Mouse (Mus musculus): ENCODE results near the gene Atp8b3. TPM values are rescaled to one million over a fixed set of nuclear protein-coding genes. Genes with fewer than 3 reads are reported as not detected.
A peak's percentile ranks its signal among the peaks of the same experiment; 100 is the strongest.

Gene Atp8b3
- polyA plus RNA-seq, 1 experiment from 2014 or later = not detected

GRCm38 (mm10) chr10:80561116-80561944, 22.4 kb upstream of the Atp8b3 start, which contains the start of gene Rexo1:
Rexo1 (minus strand) TSS chr10:80561560.
- Histone ChIP-seq H3K27ac (ENCODE audit: low read depth) (peak within 1 kb of the TSS; percentile 95), H3K9ac (replicated peaks) (peak within 1 kb of the TSS; percentile 99), H3K9me3 (ENCODE audit: low read length) (no peaks in the 10 kb centered on the region), H3K27me3 (ENCODE audit: insufficient read depth, low read length) (no peaks in the 10 kb centered on the region), H3K36me3 (replicated peaks; ENCODE audit: insufficient read depth, low read length) (0 out of 2 replicates have a peak, but pooled peaks cover 4% of the 10 kb centered on the region), H3K4me1 (ENCODE audit: insufficient read depth) (peaks cover 35% of the 10 kb centered on the region), H3K4me2 (ENCODE audit: low read depth, low read length) (peak within 1 kb of the TSS; percentile 72), H3K4me3 (ENCODE audit: low read depth, low read length) (peak within 1 kb of the TSS; percentile 100)
- under 1% methylated on average over 72 of the region's 72 CpGs for WGBS (ENCODE audit: insufficient replicate concordance)
- TF ChIP-seq CTCF (IDR thresholded peaks at IDR 0.05; ENCODE audit: low read depth) (peak; percentile 92), EP300 (IDR thresholded peaks at IDR 0.05; ENCODE audit: low read depth) (peak; percentile 82)
- peak; percentile 95 for DNase-seq
- ATAC-seq = peak; percentile 85

GRCm38 (mm10) chr10:80560621-80561020, 21.7 kb upstream of the Atp8b3 start:
- 1% methylated on average over 13 of the region's 13 CpGs for WGBS (ENCODE audit: insufficient replicate concordance)
- no peak for TF ChIP-seq EP300 (IDR thresholded peaks at IDR 0.05; ENCODE audit: low read depth)
- TF ChIP-seq CTCF (IDR thresholded peaks at IDR 0.05; ENCODE audit: low read depth) = no peak
- DNase-seq (peak; percentile 66), ATAC-seq (peak; percentile 52)
- peak overlapping the region; percentile 72 for H3K4me2 ChIP-seq (ENCODE audit: low read depth, low read length)
- H3K9me3 ChIP-seq (ENCODE audit: low read length) = no peaks in the 10 kb centered on the region
- no peaks in the 10 kb centered on the region for H3K27me3 ChIP-seq (ENCODE audit: insufficient read depth, low read length)
- H3K4me1 ChIP-seq (ENCODE audit: insufficient read depth) = peaks cover 33% of the 10 kb centered on the region
- peak overlapping the region; percentile 100 for H3K4me3 ChIP-seq (ENCODE audit: low read depth, low read length)
- 0 out of 2 replicates have a peak, but pooled peaks cover under 1% of the 10 kb centered on the region for H3K36me3 ChIP-seq (replicated peaks; ENCODE audit: insufficient read depth, low read length)
- peak overlapping the region; percentile 95 for H3K27ac ChIP-seq (ENCODE audit: low read depth)
- H3K9ac ChIP-seq (replicated peaks) = peak overlapping the region; percentile 99

GRCm38 (mm10) chr10:80559431-80559830, 20.5 kb upstream of the Atp8b3 start:
- Histone ChIP-seq H3K4me2 (ENCODE audit: low read depth, low read length) (peak overlapping the region; percentile 72), H3K4me3 (ENCODE audit: low read depth, low read length) (no peak overlapping the region)
- ATAC-seq = no peak

GRCm38 (mm10) chr10:80557346-80557965, 18.5 kb upstream of the Atp8b3 start:
- H3K9ac ChIP-seq (replicated peaks) = no peak overlapping the region
- no peak overlapping the region for H3K4me2 ChIP-seq (ENCODE audit: low read depth, low read length)
- H3K4me1 ChIP-seq (ENCODE audit: insufficient read depth) = peaks cover 57% of the 10 kb centered on the region
- DNase-seq (peak; percentile 91), ATAC-seq (no peak)
- H3K36me3 ChIP-seq (replicated peaks; ENCODE audit: insufficient read depth, low read length) = peaks cover 5% of the 10 kb centered on the region; the same call in 1 of the 2 replicates
- no peak overlapping the region for H3K27ac ChIP-seq (ENCODE audit: low read depth)
- 37% methylated on average over 5 of the region's 5 CpGs for WGBS (ENCODE audit: insufficient replicate concordance)
- H3K27me3 ChIP-seq (ENCODE audit: insufficient read depth, low read length) = no peaks in the 10 kb centered on the region
- H3K4me3 ChIP-seq (ENCODE audit: low read depth, low read length) = no peak overlapping the region
- no peaks in the 10 kb centered on the region for H3K9me3 ChIP-seq (ENCODE audit: low read length)
- TF ChIP-seq CTCF (IDR thresholded peaks at IDR 0.05; ENCODE audit: low read depth) (peak; percentile 93), EP300 (IDR thresholded peaks at IDR 0.05; ENCODE audit: low read depth) (no peak)

More at GRCm38 (mm10) chr10:80559431-80559830, 20.5 kb upstream of the Atp8b3 start:
- peak overlapping the region; percentile 99 for H3K9ac ChIP-seq (replicated peaks)
- TF ChIP-seq CTCF (IDR thresholded peaks at IDR 0.05; ENCODE audit: low read depth) = no peak
- 0 out of 2 replicates have a peak overlapping the region, but pooled peaks have one; percentile 7 for H3K27ac ChIP-seq (ENCODE audit: low read depth)
- WGBS (ENCODE audit: insufficient replicate concordance) = 81% methylated on average over 7 of the region's 7 CpGs
- H3K4me1 ChIP-seq (ENCODE audit: insufficient read depth) = peaks cover 40% of the 10 kb centered on the region
- H3K9me3 ChIP-seq (ENCODE audit: low read length) = no peaks in the 10 kb centered on the region
- no peaks in the 10 kb centered on the region for H3K27me3 ChIP-seq (ENCODE audit: insufficient read depth, low read length)
- DNase-seq = no peak
- 0 out of 2 replicates have a peak, but pooled peaks cover 2% of the 10 kb centered on the region for H3K36me3 ChIP-seq (replicated peaks; ENCODE audit: insufficient read depth, low read length)

- H3K4me3 ChIP-seq (ENCODE audit: low read depth, low read length) = no peak overlapping the region
- H3K9ac ChIP-seq (replicated peaks) = peak overlapping the region; percentile 51; the same call in 1 of the 2 replicates
- H3K4me1 ChIP-seq (ENCODE audit: insufficient read depth) = peaks cover 40% of the 10 kb centered on the region
- H3K4me2 ChIP-seq (ENCODE audit: low read depth, low read length) = peak overlapping the region; percentile 67
- ATAC-seq = peak; percentile 21; the same call in 1 of the 2 replicates
- TF ChIP-seq EP300 (IDR thresholded peaks at IDR 0.05; ENCODE audit: low read depth) (no peak), CTCF (IDR thresholded peaks at IDR 0.05; ENCODE audit: low read depth) (no peak)
- WGBS (ENCODE audit: insufficient replicate concordance) = 61% methylated on average over 6 of the region's 6 CpGs
- no peaks in the 10 kb centered on the region for H3K9me3 ChIP-seq (ENCODE audit: low read length)
- no peaks in the 10 kb centered on the region for H3K27me3 ChIP-seq (ENCODE audit: insufficient read depth, low read length)
- DNase-seq = no peak
- peaks cover 23% of the 10 kb centered on the region for H3K36me3 ChIP-seq (replicated peaks; ENCODE audit: insufficient read depth, low read length)
- H3K27ac ChIP-seq (ENCODE audit: low read depth) = peak overlapping the region; percentile 78
These were observed 15.1 kb upstream of the Atp8b3 start for GRCm38 (mm10) chr10:80553997-80554396.

GRCm38 (mm10) chr10:80553575-80553974, 14.7 kb upstream of the Atp8b3 start:
- ATAC-seq (peak; percentile 86), DNase-seq (peak; percentile 63)
- Histone ChIP-seq H3K4me3 (ENCODE audit: low read depth, low read length) (no peak overlapping the region), H3K27me3 (ENCODE audit: insufficient read depth, low read length) (no peaks in the 10 kb centered on the region), H3K9me3 (ENCODE audit: low read length) (no peaks in the 10 kb centered on the region), H3K4me2 (ENCODE audit: low read depth, low read length) (peak overlapping the region; percentile 67), H3K4me1 (ENCODE audit: insufficient read depth) (peaks cover 36% of the 10 kb centered on the region), H3K27ac (ENCODE audit: low read depth) (peak overlapping the region; percentile 78), H3K9ac (replicated peaks) (peak overlapping the region; percentile 51; the same call in 1 of the 2 replicates), H3K36me3 (replicated peaks; ENCODE audit: insufficient read depth, low read length) (peaks cover 27% of the 10 kb centered on the region)
- WGBS (ENCODE audit: insufficient replicate concordance) = 53% methylated on average over 8 of the region's 8 CpGs
- TF ChIP-seq EP300 (IDR thresholded peaks at IDR 0.05; ENCODE audit: low read depth) (peak; percentile 70; the same call in 1 of the 2 replicates), CTCF (IDR thresholded peaks at IDR 0.05; ENCODE audit: low read depth) (no peak)

All from liver, postnatal 0 days (tissue).